Mouse (Mus musculus): ENCODE results near the gene Rhobtb1.

Gene Rhobtb1

GRCm38 (mm10) chr10:69275811-69276775 is 124.9 kb downstream of the Rhobtb1 start:
- DNase-seq (ENCODE audit: low read depth, low spot score), result no peak

GRCm38 (mm10) chr10:69276920-69277435 is 125.7 kb downstream of the Rhobtb1 start:
- DNase-seq (ENCODE audit: low read depth, low spot score), result no peak

GRCm38 (mm10) chr10:69278764-69279606 is 127.8 kb downstream of the Rhobtb1 start:
- DNase-seq (ENCODE audit: low read depth, low spot score), result no peak

- no peak for DNase-seq (ENCODE audit: low read depth, low spot score)
Observed at GRCm38 (mm10) chr10:69279607-69279978, 128.4 kb downstream of the Rhobtb1 start.

GRCm38 (mm10) chr10:69286939-69287338 is 135.7 kb downstream of the Rhobtb1 start:
- DNase-seq (ENCODE audit: low read depth, low spot score), result no peak

- DNase-seq (ENCODE audit: low read depth, low spot score), result no peak
Observed at GRCm38 (mm10) chr10:69288086-69288485, 136.9 kb downstream of the Rhobtb1 start.

GRCm38 (mm10) chr10:69288720-69289119 is 137.5 kb downstream of the Rhobtb1 start:
- DNase-seq (ENCODE audit: low read depth, low spot score), result no peak

GRCm38 (mm10) chr10:69290736-69291135 is 139.5 kb downstream of the Rhobtb1 start:
- DNase-seq (ENCODE audit: low read depth, low spot score), result no peak

- DNase-seq (ENCODE audit: low read depth, low spot score), result no peak
Observed at GRCm38 (mm10) chr10:69295919-69296318, 144.7 kb downstream of the Rhobtb1 start.

GRCm38 (mm10) chr10:69299985-69300384 is 148.8 kb downstream of the Rhobtb1 start:
- no peak for DNase-seq (ENCODE audit: low read depth, low spot score)

GRCm38 (mm10) chr10:69302667-69303066 is 151.4 kb downstream of the Rhobtb1 start:
- no peak for DNase-seq (ENCODE audit: low read depth, low spot score)

- no peak for DNase-seq (ENCODE audit: low read depth, low spot score)
Observed at GRCm38 (mm10) chr10:69304819-69305218, 153.6 kb downstream of the Rhobtb1 start.

GRCm38 (mm10) chr10:69305600-69305999 is 154.4 kb downstream of the Rhobtb1 start:
- DNase-seq (ENCODE audit: low read depth, low spot score), result no peak

GRCm38 (mm10) chr10:69306205-69306604 is 155.0 kb downstream of the Rhobtb1 start:
- DNase-seq (ENCODE audit: low read depth, low spot score), result peak; percentile 61

GRCm38 (mm10) chr10:69307067-69307466 is 155.8 kb downstream of the Rhobtb1 start:
- peak; percentile 69 for DNase-seq (ENCODE audit: low read depth, low spot score)

- no peak for DNase-seq (ENCODE audit: low read depth, low spot score)
Observed at GRCm38 (mm10) chr10:69309109-69309508, 157.9 kb downstream of the Rhobtb1 start.

GRCm38 (mm10) chr10:69311867-69312266 is 160.6 kb downstream of the Rhobtb1 start:
- no peak for DNase-seq (ENCODE audit: low read depth, low spot score)

GRCm38 (mm10) chr10:69313944-69314343 is 162.7 kb downstream of the Rhobtb1 start:
- no peak for DNase-seq (ENCODE audit: low read depth, low spot score)

GRCm38 (mm10) chr10:69318514-69318913 is 167.3 kb downstream of the Rhobtb1 start:
- DNase-seq (ENCODE audit: low read depth, low spot score), result no peak

- DNase-seq (ENCODE audit: low read depth, low spot score), result peak; percentile 86
Observed at GRCm38 (mm10) chr10:69320667-69321518, 169.7 kb downstream of the Rhobtb1 start.

- DNase-seq (ENCODE audit: low read depth, low spot score), result no peak
Observed at GRCm38 (mm10) chr10:69321519-69322035, 170.3 kb downstream of the Rhobtb1 start.
